Comparison of ENCODE assay signal across 18 mouse cellular contexts in genomic region chr2:150020706-150021105, GRCm38 (mm10).
"Had no signal": no experiment of that assay in that cellular context is flagged by ENCODE, and none has a peak within 500 bp of the region (broad histone marks: within the 10 kb centered on the region; RNA-seq: fewer than 3 reads in every experiment).

No protein-coding gene starts in this region.

- H3K27ac ChIP-seq: midbrain, embryonic 10.5 days; midbrain, embryonic 13.5 days; neural tube, embryonic 13.5 days; neural tube, embryonic 15.5 days; stomach, embryonic 15.5 days; stomach, postnatal 0 days had no signal

- H3K4me3 ChIP-seq: midbrain, embryonic 10.5 days; midbrain, embryonic 13.5 days; myocyte; neural tube, embryonic 13.5 days; neural tube, embryonic 15.5 days; stomach, embryonic 15.5 days had no signal

- DNase-seq: lung, adult 18-20 months; lung, embryonic 14.5 days; lung, postnatal 10 days; lung, postnatal 4 days; retina, postnatal 1 day; right cerebral cortex, adult 18-20 months; right cerebral cortex, postnatal 25 days; thymus, adult 2 months; thymus, postnatal 25 days; thymus, postnatal 4 days had no signal

- H3K4me2 ChIP-seq: lung, embryonic 14.5 days; midbrain, embryonic 13.5 days; neural tube, embryonic 13.5 days; neural tube, embryonic 15.5 days; stomach, embryonic 15.5 days had no signal

- H3K36me3 ChIP-seq: midbrain, embryonic 10.5 days; midbrain, embryonic 13.5 days; neural tube, embryonic 13.5 days; neural tube, embryonic 15.5 days; stomach, embryonic 15.5 days had no signal

- H3K27me3 ChIP-seq: midbrain, embryonic 13.5 days; neural tube, embryonic 13.5 days; neural tube, embryonic 15.5 days; stomach, embryonic 15.5 days had no signal

- H3K4me1 ChIP-seq: stomach, embryonic 15.5 days had no signal

- ATAC-seq: midbrain, embryonic 13.5 days; midbrain, embryonic 16.5 days had no signal

- H3K9me3 ChIP-seq: midbrain, embryonic 10.5 days; midbrain, embryonic 13.5 days; neural tube, embryonic 13.5 days; neural tube, embryonic 15.5 days; stomach, embryonic 15.5 days had no signal

- H3K9ac ChIP-seq: lung, embryonic 14.5 days; midbrain, embryonic 13.5 days; neural tube, embryonic 13.5 days; neural tube, embryonic 15.5 days; stomach, embryonic 15.5 days had no signal
